Mouse (Mus musculus): Measurements from ENCODE around the gene Htra1. TPM values are rescaled to one million over a fixed set of nuclear protein-coding genes. Genes with fewer than 3 reads are reported as not detected.
A peak's percentile ranks its signal among the peaks of the same experiment; 100 is the strongest.

Gene Htra1
- polyA plus RNA-seq, 1 experiment = 171 TPM

DNA sequence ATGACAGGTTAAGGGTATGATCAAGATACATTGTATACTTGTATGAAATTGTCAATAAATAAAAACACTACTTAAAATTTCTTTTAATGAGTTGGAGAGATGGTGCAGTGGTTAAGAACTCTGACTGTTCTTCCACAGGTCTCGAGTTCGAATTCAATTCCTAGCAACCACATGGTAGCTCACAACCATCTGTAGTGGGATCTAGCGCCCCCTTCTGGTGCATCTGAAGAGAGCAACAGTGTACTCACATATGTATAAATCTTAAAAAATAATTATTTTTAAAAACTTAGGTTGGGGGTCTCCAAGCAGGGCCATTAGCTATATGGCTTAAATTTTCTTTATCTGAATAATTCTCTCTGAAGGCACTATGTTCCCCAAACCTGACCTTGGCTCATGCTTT lies 5.5 kb upstream of the Htra1 start:
- Histone ChIP-seq H3K4me1 (ENCODE audit: control insufficient read depth, insufficient read depth, low read length) (no peaks in the 10 kb centered on the region), H3K27ac (ENCODE audit: insufficient read depth, low read length) (no peak overlapping the region), H3K4me3 (ENCODE audit: insufficient read depth, low read length) (no peak overlapping the region)
- TF ChIP-seq POLR2A (IDR thresholded peaks at IDR 0.05; ENCODE audit: extremely low read depth, insufficient read depth, low read length) = no peak
- 0 out of 2 replicates have a peak, but pooled peaks have one; percentile 15 for TF ChIP-seq CTCF (IDR thresholded peaks at IDR 0.05; ENCODE audit: extremely low read depth, insufficient read depth, low read length)

DNA sequence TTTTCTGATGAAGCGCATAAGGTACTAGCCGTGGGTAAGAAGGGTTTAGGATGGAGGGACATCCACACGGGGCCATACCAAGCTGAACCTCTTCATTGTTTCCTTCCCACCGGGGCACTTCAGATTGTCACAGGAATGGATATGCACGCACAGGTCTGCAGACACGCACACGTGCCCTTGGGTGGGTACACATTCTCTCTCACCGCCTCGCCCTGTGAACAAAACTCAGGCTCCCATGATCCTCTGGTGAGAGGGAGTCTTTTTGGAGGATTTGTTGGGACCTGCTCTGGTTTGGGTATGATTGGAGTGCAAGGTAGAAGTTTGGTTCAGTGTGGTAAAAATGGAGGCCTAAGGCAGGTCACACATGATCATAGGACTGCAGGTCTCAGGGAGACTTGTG lies 3.0 kb upstream of the Htra1 start:
- no peak overlapping the region for H3K27ac ChIP-seq (ENCODE audit: insufficient read depth, low read length)
- TF ChIP-seq POLR2A (IDR thresholded peaks at IDR 0.05; ENCODE audit: extremely low read depth, insufficient read depth, low read length) = no peak
- TF ChIP-seq CTCF (IDR thresholded peaks at IDR 0.05; ENCODE audit: extremely low read depth, insufficient read depth, low read length) = no peak
- H3K4me1 ChIP-seq (ENCODE audit: control insufficient read depth, insufficient read depth, low read length) = no peaks in the 10 kb centered on the region
- H3K4me3 ChIP-seq (ENCODE audit: insufficient read depth, low read length) = no peak overlapping the region

DNA sequence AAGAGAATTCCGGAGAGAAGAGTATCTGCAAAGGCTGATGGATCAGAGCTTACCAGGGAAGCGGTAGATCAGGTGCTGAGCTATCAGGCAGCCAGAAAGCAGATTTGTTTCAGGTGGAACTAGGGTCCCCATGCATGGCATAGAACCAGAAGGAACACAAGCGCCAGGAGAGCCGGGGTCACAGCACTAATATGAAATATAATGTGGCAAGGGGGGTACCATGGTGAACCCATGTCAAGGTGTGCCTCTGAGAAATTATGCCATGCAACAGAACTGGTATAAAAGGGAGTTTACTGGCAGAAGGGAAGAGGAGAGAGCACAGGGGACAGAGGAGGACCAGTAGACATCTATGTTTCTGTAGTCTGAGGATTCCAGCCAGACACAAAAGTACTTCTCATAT lies 1.3 kb upstream of the Htra1 start:
- Histone ChIP-seq H3K4me1 (ENCODE audit: control insufficient read depth, insufficient read depth, low read length) (no peaks in the 10 kb centered on the region), H3K27ac (ENCODE audit: insufficient read depth, low read length) (no peak overlapping the region), H3K4me3 (ENCODE audit: insufficient read depth, low read length) (no peak overlapping the region)
- TF ChIP-seq POLR2A (IDR thresholded peaks at IDR 0.05; ENCODE audit: extremely low read depth, insufficient read depth, low read length) (no peak), CTCF (IDR thresholded peaks at IDR 0.05; ENCODE audit: extremely low read depth, insufficient read depth, low read length) (no peak)

DNA sequence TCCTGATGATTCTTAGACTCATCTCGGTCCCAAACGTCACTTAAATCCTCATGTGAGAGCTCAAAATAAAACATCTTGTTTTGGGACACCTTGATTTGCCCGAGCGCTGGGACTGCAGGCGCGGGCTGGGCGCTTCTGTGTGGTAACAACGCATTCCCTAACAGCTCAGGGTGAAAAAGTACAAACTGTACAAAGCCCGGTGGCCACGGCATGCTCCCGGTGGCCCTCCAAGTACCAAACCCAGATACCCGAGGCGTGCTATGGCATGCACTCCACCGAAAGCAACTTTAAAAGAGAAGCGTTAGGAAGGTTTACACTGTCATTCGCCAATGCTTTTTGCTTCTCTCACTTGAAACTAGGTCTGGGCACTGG lies 504 bp upstream of the Htra1 start:
- peak overlapping the region; percentile 67 for H3K4me3 ChIP-seq (ENCODE audit: insufficient read depth, low read length)
- H3K27ac ChIP-seq (ENCODE audit: insufficient read depth, low read length) = 0 out of 2 replicates have a peak overlapping the region, but pooled peaks have one; percentile 11
- no peaks in the 10 kb centered on the region for H3K4me1 ChIP-seq (ENCODE audit: control insufficient read depth, insufficient read depth, low read length)
- TF ChIP-seq POLR2A (IDR thresholded peaks at IDR 0.05; ENCODE audit: extremely low read depth, insufficient read depth, low read length) (no peak), CTCF (IDR thresholded peaks at IDR 0.05; ENCODE audit: extremely low read depth, insufficient read depth, low read length) (no peak)

DNA sequence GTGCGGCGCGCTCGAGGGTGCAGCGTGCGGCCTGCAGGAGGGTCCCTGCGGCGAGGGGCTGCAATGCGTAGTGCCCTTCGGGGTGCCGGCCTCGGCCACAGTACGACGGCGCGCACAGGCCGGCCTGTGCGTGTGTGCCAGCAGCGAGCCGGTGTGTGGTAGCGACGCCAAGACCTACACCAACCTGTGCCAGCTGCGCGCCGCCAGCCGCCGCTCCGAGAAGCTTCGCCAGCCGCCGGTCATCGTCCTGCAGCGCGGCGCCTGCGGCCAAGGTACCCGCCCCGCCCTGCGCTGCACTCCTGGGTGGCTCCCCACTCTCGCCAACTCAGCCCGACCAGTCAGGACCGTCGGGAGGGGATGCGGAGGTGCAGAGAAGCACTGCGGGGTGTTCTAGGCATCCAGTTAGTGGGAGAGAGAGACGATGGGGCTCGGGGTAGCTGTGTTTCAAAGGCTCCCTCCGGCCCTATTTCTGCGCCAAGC lies 601 bp downstream of the Htra1 start:
- Histone ChIP-seq H3K4me1 (ENCODE audit: control insufficient read depth, insufficient read depth, low read length) (no peaks in the 10 kb centered on the region), H3K4me3 (ENCODE audit: insufficient read depth, low read length) (peak overlapping the region; percentile 67), H3K27ac (ENCODE audit: insufficient read depth, low read length) (peak overlapping the region; percentile 85)
- TF ChIP-seq POLR2A (IDR thresholded peaks at IDR 0.05; ENCODE audit: extremely low read depth, insufficient read depth, low read length) (no peak), CTCF (IDR thresholded peaks at IDR 0.05; ENCODE audit: extremely low read depth, insufficient read depth, low read length) (no peak)

DNA sequence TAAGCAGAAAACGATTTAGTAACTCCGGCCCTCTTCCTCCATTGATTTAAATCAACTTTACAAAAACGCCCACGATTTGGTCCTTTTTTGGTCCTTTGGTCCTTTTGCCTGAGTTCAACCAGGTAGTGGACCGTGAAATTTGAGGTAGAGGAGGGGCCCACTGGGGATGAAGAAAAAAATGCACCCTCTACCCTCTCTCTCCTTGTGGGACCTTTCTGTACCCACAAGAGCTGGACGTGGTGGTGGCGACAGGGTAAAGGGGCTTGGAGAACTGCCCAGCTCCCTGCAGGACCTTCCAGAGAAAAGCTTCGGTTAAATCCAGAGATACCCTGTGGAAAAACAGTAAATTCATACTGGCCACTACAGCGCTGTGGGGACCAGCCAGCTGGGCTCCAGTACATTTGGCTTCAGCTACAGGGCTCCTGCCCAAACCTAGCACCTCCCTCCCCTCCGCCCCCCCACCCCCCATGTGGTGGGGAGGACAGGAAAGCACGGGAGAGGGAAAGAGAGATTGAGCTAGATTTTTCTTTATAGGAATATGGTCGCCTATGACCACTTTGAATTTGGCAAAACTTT lies 1.4 kb downstream of the Htra1 start:
- H3K4me3 ChIP-seq (ENCODE audit: insufficient read depth, low read length) = peak overlapping the region; percentile 67
- no peak for TF ChIP-seq CTCF (IDR thresholded peaks at IDR 0.05; ENCODE audit: extremely low read depth, insufficient read depth, low read length)
- TF ChIP-seq POLR2A (IDR thresholded peaks at IDR 0.05; ENCODE audit: extremely low read depth, insufficient read depth, low read length) = no peak
- H3K27ac ChIP-seq (ENCODE audit: insufficient read depth, low read length) = peak overlapping the region; percentile 85
- no peaks in the 10 kb centered on the region for H3K4me1 ChIP-seq (ENCODE audit: control insufficient read depth, insufficient read depth, low read length)

DNA sequence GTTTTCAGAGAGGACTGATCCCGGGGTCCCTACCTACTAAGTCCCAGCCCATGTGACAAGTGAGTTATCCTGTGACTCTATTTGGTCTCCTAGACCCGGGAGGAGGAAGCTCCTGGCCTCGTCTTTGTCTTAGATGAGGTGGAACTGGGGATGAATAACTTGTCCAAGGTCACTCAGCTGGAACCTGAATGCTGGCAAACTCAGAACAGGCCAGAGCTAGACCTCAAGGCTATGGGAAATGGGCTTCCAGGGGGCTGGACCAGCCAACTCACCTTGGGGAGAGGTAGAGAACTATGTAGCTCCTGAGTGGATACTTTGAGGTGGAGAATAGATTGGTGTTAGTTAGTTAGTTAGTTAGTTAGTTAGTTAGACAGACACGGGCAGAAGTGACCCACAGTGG lies 2.1 kb downstream of the Htra1 start:
- peak overlapping the region; percentile 67 for H3K4me3 ChIP-seq (ENCODE audit: insufficient read depth, low read length)
- no peak overlapping the region for H3K27ac ChIP-seq (ENCODE audit: insufficient read depth, low read length)
- H3K4me1 ChIP-seq (ENCODE audit: control insufficient read depth, insufficient read depth, low read length) = no peaks in the 10 kb centered on the region
- TF ChIP-seq CTCF (IDR thresholded peaks at IDR 0.05; ENCODE audit: extremely low read depth, insufficient read depth, low read length) (no peak), POLR2A (IDR thresholded peaks at IDR 0.05; ENCODE audit: extremely low read depth, insufficient read depth, low read length) (no peak)

DNA sequence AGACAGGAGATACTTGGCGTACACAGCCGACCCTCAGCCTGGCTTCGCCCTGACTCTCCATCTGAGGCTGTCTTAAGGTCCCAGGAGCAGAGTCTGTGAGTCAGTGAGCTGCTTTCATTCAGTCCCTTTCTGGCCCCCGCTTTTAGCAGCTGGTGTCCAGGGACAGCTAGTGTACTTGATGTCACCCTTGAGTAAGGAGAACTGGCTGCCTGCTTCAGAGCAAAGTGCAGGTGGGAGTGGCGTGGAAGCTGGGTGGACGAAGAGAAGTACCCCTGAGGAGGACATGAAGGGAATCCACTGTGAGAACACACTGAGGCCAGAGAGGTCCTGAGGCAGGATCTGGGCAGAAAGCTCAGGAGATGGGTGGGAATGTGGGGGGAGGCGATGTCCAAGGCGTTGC lies 3.0 kb downstream of the Htra1 start:
- TF ChIP-seq CTCF (IDR thresholded peaks at IDR 0.05; ENCODE audit: extremely low read depth, insufficient read depth, low read length) (no peak), POLR2A (IDR thresholded peaks at IDR 0.05; ENCODE audit: extremely low read depth, insufficient read depth, low read length) (no peak)
- Histone ChIP-seq H3K4me1 (ENCODE audit: control insufficient read depth, insufficient read depth, low read length) (no peaks in the 10 kb centered on the region), H3K27ac (ENCODE audit: insufficient read depth, low read length) (no peak overlapping the region), H3K4me3 (ENCODE audit: insufficient read depth, low read length) (peak overlapping the region; percentile 67)

DNA sequence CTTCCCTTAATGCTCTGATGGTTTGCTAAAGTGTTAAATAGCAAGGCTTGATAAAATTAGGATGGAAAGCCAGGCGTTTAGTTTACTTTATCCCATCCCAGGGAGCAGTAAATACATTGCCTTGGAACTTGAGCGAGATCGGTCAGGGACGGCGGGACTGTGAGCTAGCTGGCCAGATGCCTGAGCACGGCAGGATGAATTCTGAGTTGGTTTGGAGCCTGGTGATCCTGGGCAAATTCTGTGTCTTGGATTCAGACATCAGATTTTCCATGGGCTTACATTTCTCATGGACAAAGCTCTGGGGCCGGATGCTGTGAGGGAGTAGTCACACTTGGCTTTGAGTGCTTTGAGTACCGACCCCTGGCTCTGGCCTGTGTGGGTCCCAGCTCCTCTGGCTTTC lies 4.8 kb downstream of the Htra1 start:
- no peak for TF ChIP-seq POLR2A (IDR thresholded peaks at IDR 0.05; ENCODE audit: extremely low read depth, insufficient read depth, low read length)
- no peak for TF ChIP-seq CTCF (IDR thresholded peaks at IDR 0.05; ENCODE audit: extremely low read depth, insufficient read depth, low read length)

DNA sequence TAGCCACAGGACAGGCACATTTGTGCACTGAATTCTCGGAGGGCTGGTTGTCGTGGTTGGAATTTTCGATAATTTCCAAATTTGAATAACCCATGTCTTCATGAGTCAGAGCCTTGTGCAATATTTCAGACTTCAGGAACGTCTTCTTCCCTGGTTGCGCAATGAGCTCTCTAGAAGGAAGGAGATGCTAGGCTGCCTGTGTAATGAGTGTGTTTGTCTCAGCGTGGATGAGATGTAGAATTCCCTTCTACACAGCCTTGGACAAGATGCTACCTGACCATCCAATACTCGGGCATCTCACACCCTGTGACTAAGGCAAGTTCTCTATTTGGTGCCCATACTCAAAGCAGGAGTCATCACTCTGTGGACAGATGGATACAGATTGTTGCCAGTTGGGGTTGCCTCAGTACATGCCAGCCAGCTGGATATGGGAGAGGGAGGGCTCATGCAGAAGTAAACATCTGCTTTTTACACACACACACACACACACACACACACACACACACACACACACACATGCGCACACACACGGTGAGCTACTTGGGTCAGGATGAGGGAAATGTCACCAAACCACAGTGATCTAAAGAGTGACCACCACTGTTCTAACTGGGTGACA lies 7.5 kb downstream of the Htra1 start:
- H3K4me3 ChIP-seq (ENCODE audit: insufficient read depth, low read length) = no peak overlapping the region
- no peak overlapping the region for H3K27ac ChIP-seq (ENCODE audit: insufficient read depth, low read length)
- TF ChIP-seq POLR2A (IDR thresholded peaks at IDR 0.05; ENCODE audit: extremely low read depth, insufficient read depth, low read length) (no peak), CTCF (IDR thresholded peaks at IDR 0.05; ENCODE audit: extremely low read depth, insufficient read depth, low read length) (no peak)
- H3K4me1 ChIP-seq (ENCODE audit: control insufficient read depth, insufficient read depth, low read length) = no peaks in the 10 kb centered on the region

More for the DNA sequence above, 4.8 kb downstream of the Htra1 start:
- Histone ChIP-seq H3K27ac (ENCODE audit: insufficient read depth, low read length) (no peak overlapping the region), H3K4me3 (ENCODE audit: insufficient read depth, low read length) (no peak overlapping the region; the same call in 1 of the 2 replicates), H3K4me1 (ENCODE audit: control insufficient read depth, insufficient read depth, low read length) (no peaks in the 10 kb centered on the region)
